Mouse (Mus musculus): Measurements from ENCODE around the gene Ccdc185. TPM values are rescaled to one million over a fixed set of nuclear protein-coding genes. Genes with fewer than 3 reads are reported as not detected.

The Ccdc185 gene
- polyA plus RNA-seq (2015; fragmentation: Nextera tagmentation; extraction: Ambion mirVana): not detected in 2 replicates

DNA sequence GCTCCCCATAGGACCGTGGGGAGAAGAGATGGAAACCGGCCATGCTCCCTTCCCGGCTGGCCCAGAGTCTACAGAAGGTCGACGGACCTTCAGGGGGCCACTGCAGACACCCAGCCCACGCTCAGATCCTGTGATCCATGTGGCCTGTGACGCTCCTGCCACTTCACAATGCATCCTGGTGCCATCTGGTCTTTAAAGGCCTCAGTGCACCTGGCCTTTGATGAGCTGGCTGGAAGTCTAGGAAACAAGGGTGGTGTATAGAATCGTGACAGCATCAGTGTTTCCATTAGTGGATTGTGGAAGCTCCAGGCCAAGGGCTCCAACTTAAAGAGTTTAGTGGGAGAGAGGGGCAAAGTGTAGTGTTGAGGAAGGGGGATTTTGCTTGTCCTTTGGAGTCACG, at the start of gene Ccdc185:
Gene Ccdc185, minus strand, starts transcription at position 101 of the 400 bp plus-strand sequence.
- Histone ChIP-seq H3K36me3 (ENCODE audit: insufficient read depth, low read length) (no peaks in the 10 kb centered on the region), H3K4me3 (ENCODE audit: low read length) (no peak within 1 kb of the TSS), H3K27ac (ENCODE audit: low read length) (no peak within 1 kb of the TSS), H3K4me1 (ENCODE audit: insufficient read depth, low read length) (no peaks in the 10 kb centered on the region), H3K9me3 (ENCODE audit: low read length) (no peaks in the 10 kb centered on the region), H3K9ac (replicated peaks; ENCODE audit: low read length) (no peak within 1 kb of the TSS), H3K4me2 (replicated peaks; ENCODE audit: low read depth, low read length) (no peak within 1 kb of the TSS), H3K27me3 (ENCODE audit: insufficient read depth, low read length) (no peaks in the 10 kb centered on the region)
- WGBS: 91% methylated on average over 9 of the region's 9 CpGs
- no peak for ATAC-seq (ENCODE audit: low FRiP score, low TSS enrichment)

DNA sequence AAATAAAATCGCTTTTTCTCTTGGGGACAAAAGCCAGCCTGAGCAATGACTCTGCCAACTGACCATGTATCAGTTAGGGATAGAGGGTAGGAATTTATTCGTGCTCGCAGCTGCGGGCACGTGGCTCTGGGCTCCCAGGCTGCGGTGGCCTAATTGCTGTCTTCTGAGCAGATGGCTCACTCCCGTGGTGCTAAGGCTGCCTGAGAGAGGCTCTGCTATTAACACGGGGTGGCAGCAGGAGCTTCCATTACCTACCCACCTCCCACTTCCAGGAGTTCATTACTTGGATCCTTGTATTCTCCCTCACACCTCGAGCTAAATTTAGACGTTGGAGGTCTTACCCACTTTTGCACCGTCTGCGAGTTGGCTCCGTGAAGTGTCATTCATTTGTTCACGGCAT, 48.1 kb upstream of the Ccdc185 start:
- Histone ChIP-seq H3K4me2 (replicated peaks; ENCODE audit: low read depth, low read length) (no peak overlapping the region), H3K36me3 (ENCODE audit: insufficient read depth, low read length) (no peaks in the 10 kb centered on the region), H3K4me3 (ENCODE audit: low read length) (no peak overlapping the region), H3K9ac (replicated peaks; ENCODE audit: low read length) (no peak overlapping the region), H3K4me1 (ENCODE audit: insufficient read depth, low read length) (peaks cover 7% of the 10 kb centered on the region), H3K27me3 (ENCODE audit: insufficient read depth, low read length) (no peaks in the 10 kb centered on the region), H3K27ac (ENCODE audit: low read length) (no peak overlapping the region), H3K9me3 (ENCODE audit: low read length) (no peaks in the 10 kb centered on the region)
- WGBS: 33% methylated on average over 14 of the region's 14 CpGs
- ATAC-seq (ENCODE audit: low FRiP score, low TSS enrichment): no peak

- Histone ChIP-seq H3K4me1 (ENCODE audit: insufficient read depth, low read length) (peaks cover 10% of the 10 kb centered on the region), H3K36me3 (ENCODE audit: insufficient read depth, low read length) (no peaks in the 10 kb centered on the region), H3K9me3 (ENCODE audit: low read length) (no peaks in the 10 kb centered on the region), H3K9ac (replicated peaks; ENCODE audit: low read length) (no peak overlapping the region), H3K27ac (ENCODE audit: low read length) (no peak overlapping the region), H3K4me2 (replicated peaks; ENCODE audit: low read depth, low read length) (no peak overlapping the region), H3K27me3 (ENCODE audit: insufficient read depth, low read length) (no peaks in the 10 kb centered on the region), H3K4me3 (ENCODE audit: low read length) (no peak overlapping the region)
- no peak for ATAC-seq (ENCODE audit: low FRiP score, low TSS enrichment)
- 94% methylated on average over 9 of the region's 9 CpGs for whole genome bisulfite sequencing
Measured at GRCm38 (mm10) chr1:182794628-182795027, 45.6 kb upstream of the Ccdc185 start.

- H3K4me3 ChIP-seq (ENCODE audit: low read length): no peak overlapping the region
- H3K4me2 ChIP-seq (replicated peaks; ENCODE audit: low read depth, low read length): no peak overlapping the region
- 88% methylated on average over 10 of the region's 10 CpGs for WGBS
- H3K4me1 ChIP-seq (ENCODE audit: insufficient read depth, low read length): peaks cover 13% of the 10 kb centered on the region
- H3K36me3 ChIP-seq (ENCODE audit: insufficient read depth, low read length): no peaks in the 10 kb centered on the region
- H3K27me3 ChIP-seq (ENCODE audit: insufficient read depth, low read length): no peaks in the 10 kb centered on the region
- H3K9ac ChIP-seq (replicated peaks; ENCODE audit: low read length): no peak overlapping the region
- no peak overlapping the region for H3K27ac ChIP-seq (ENCODE audit: low read length)
- H3K9me3 ChIP-seq (ENCODE audit: low read length): no peaks in the 10 kb centered on the region
- ATAC-seq (ENCODE audit: low FRiP score, low TSS enrichment): no peak
Measured at GRCm38 (mm10) chr1:182794221-182794620, 45.2 kb upstream of the Ccdc185 start.

DNA sequence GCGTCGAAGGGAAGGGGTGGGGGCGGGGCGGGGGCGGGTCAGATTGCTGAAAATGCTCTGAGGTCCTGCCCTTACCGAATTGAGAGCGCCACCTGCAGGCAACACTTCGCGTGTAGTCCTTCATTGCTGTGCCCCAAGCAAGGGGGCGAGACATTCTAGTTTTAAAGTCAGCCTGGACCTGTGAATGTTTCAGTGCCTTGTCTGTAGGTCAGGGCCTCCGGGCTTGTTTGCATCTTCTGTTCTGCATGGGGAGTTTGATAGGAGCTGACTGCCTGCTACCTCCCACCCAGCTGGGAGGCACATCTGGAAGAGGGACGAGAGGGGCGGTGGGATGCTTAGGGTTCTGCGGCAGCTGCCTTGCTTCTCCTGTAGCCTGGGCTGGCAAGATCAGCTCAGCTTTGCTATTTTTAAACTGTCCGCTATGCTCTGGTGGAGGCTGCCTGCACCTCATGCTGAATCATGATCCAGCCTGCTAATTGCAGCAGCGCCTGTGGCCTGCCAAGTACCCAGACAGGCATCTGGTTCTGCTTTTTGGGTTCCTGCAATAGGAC, 43.6 kb upstream of the Ccdc185 start:
- H3K9me3 ChIP-seq (ENCODE audit: low read length): no peaks in the 10 kb centered on the region
- no peaks in the 10 kb centered on the region for H3K36me3 ChIP-seq (ENCODE audit: insufficient read depth, low read length)
- no peak overlapping the region for H3K9ac ChIP-seq (replicated peaks; ENCODE audit: low read length)
- H3K4me3 ChIP-seq (ENCODE audit: low read length): no peak overlapping the region; the same call in 1 of the 2 replicates
- no peaks in the 10 kb centered on the region for H3K27me3 ChIP-seq (ENCODE audit: insufficient read depth, low read length)
- 11% methylated on average over 16 of the region's 16 CpGs for WGBS
- H3K4me2 ChIP-seq (replicated peaks; ENCODE audit: low read depth, low read length): peak overlapping the region; percentile 40
- peaks cover 16% of the 10 kb centered on the region for H3K4me1 ChIP-seq (ENCODE audit: insufficient read depth, low read length)
- peak; percentile 88 for ATAC-seq (ENCODE audit: low FRiP score, low TSS enrichment)
- peak overlapping the region; percentile 64; the same call in 1 of the 2 replicates for H3K27ac ChIP-seq (ENCODE audit: low read length)

GRCm38 (mm10) chr1:182788896-182789295, 39.9 kb upstream of the Ccdc185 start:
- 26% methylated on average over 6 of the region's 6 CpGs for WGBS
- peaks cover 23% of the 10 kb centered on the region for H3K4me1 ChIP-seq (ENCODE audit: insufficient read depth, low read length)
- no peak for ATAC-seq (ENCODE audit: low FRiP score, low TSS enrichment)

GRCm38 (mm10) chr1:182787030-182787429, 38.0 kb upstream of the Ccdc185 start:
- Histone ChIP-seq H3K27ac (ENCODE audit: low read length) (no peak overlapping the region), H3K9ac (replicated peaks; ENCODE audit: low read length) (no peak overlapping the region), H3K4me3 (ENCODE audit: low read length) (no peak overlapping the region), H3K27me3 (ENCODE audit: insufficient read depth, low read length) (no peaks in the 10 kb centered on the region), H3K4me2 (replicated peaks; ENCODE audit: low read depth, low read length) (no peak overlapping the region), H3K4me1 (ENCODE audit: insufficient read depth, low read length) (peaks cover 15% of the 10 kb centered on the region), H3K36me3 (ENCODE audit: insufficient read depth, low read length) (no peaks in the 10 kb centered on the region), H3K9me3 (ENCODE audit: low read length) (no peaks in the 10 kb centered on the region)
- 52% methylated on average over 7 of the region's 7 CpGs for WGBS
- no peak for ATAC-seq (ENCODE audit: low FRiP score, low TSS enrichment)

More at GRCm38 (mm10) chr1:182788896-182789295, 39.9 kb upstream of the Ccdc185 start:
- no peaks in the 10 kb centered on the region for H3K9me3 ChIP-seq (ENCODE audit: low read length)
- H3K9ac ChIP-seq (replicated peaks; ENCODE audit: low read length): no peak overlapping the region
- no peak overlapping the region for H3K4me2 ChIP-seq (replicated peaks; ENCODE audit: low read depth, low read length)
- no peaks in the 10 kb centered on the region for H3K27me3 ChIP-seq (ENCODE audit: insufficient read depth, low read length)
- no peaks in the 10 kb centered on the region for H3K36me3 ChIP-seq (ENCODE audit: insufficient read depth, low read length)
- no peak overlapping the region for H3K27ac ChIP-seq (ENCODE audit: low read length)
- H3K4me3 ChIP-seq (ENCODE audit: low read length): no peak overlapping the region

GRCm38 (mm10) chr1:182785504-182785903, 36.5 kb upstream of the Ccdc185 start:
- no peak for ATAC-seq (ENCODE audit: low FRiP score, low TSS enrichment)
- Histone ChIP-seq H3K36me3 (ENCODE audit: insufficient read depth, low read length) (no peaks in the 10 kb centered on the region), H3K4me2 (replicated peaks; ENCODE audit: low read depth, low read length) (no peak overlapping the region), H3K9ac (replicated peaks; ENCODE audit: low read length) (no peak overlapping the region), H3K4me3 (ENCODE audit: low read length) (no peak overlapping the region), H3K27ac (ENCODE audit: low read length) (no peak overlapping the region), H3K9me3 (ENCODE audit: low read length) (no peaks in the 10 kb centered on the region), H3K27me3 (ENCODE audit: insufficient read depth, low read length) (no peaks in the 10 kb centered on the region), H3K4me1 (ENCODE audit: insufficient read depth, low read length) (peaks cover 14% of the 10 kb centered on the region)
- 70% methylated on average over 5 of the region's 5 CpGs for WGBS

- H3K4me1 ChIP-seq (ENCODE audit: insufficient read depth, low read length): peaks cover 14% of the 10 kb centered on the region
- ATAC-seq (ENCODE audit: low FRiP score, low TSS enrichment): no peak
- WGBS: 84% methylated on average over 3 of the region's 3 CpGs
- no peaks in the 10 kb centered on the region for H3K9me3 ChIP-seq (ENCODE audit: low read length)
- H3K4me3 ChIP-seq (ENCODE audit: low read length): no peak overlapping the region
- no peak overlapping the region for H3K4me2 ChIP-seq (replicated peaks; ENCODE audit: low read depth, low read length)
- H3K9ac ChIP-seq (replicated peaks; ENCODE audit: low read length): no peak overlapping the region
- H3K27me3 ChIP-seq (ENCODE audit: insufficient read depth, low read length): no peaks in the 10 kb centered on the region
- H3K27ac ChIP-seq (ENCODE audit: low read length): no peak overlapping the region
- H3K36me3 ChIP-seq (ENCODE audit: insufficient read depth, low read length): no peaks in the 10 kb centered on the region
Measured at GRCm38 (mm10) chr1:182784784-182785183, 35.8 kb upstream of the Ccdc185 start.

DNA sequence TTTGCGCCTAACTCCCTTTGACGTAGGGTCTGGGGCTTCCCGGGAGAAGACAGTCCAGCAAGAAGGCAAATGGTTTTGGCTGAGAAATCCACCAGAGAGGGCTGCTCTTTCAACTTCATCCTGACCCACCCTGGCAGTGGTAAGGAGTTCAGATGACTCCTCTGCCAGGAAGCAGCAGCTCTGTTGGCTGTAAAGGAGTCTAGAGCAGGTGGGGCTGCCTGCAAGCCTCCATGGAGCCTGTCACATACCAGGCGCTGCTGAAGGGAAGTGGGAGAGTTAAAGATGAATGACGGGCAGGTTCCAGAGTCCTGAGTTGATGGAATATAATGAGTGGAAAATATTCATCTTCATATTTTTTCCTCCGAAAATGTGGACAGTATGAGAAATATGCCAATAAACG, 34.8 kb upstream of the Ccdc185 start:
- Histone ChIP-seq H3K27ac (ENCODE audit: low read length) (no peak overlapping the region), H3K9me3 (ENCODE audit: low read length) (no peaks in the 10 kb centered on the region), H3K27me3 (ENCODE audit: insufficient read depth, low read length) (no peaks in the 10 kb centered on the region), H3K4me3 (ENCODE audit: low read length) (no peak overlapping the region), H3K36me3 (ENCODE audit: insufficient read depth, low read length) (no peaks in the 10 kb centered on the region), H3K9ac (replicated peaks; ENCODE audit: low read length) (no peak overlapping the region), H3K4me1 (ENCODE audit: insufficient read depth, low read length) (peaks cover 9% of the 10 kb centered on the region), H3K4me2 (replicated peaks; ENCODE audit: low read depth, low read length) (no peak overlapping the region)
- WGBS: 88% methylated on average over 7 of the region's 7 CpGs
- no peak for ATAC-seq (ENCODE audit: low FRiP score, low TSS enrichment)

All from kidney, embryonic 16.5 days (tissue).